Mouse (Mus musculus): Measurements from ENCODE around the gene Ldha.
"Not testable (repeated sequence)": the region's sequence is repeated elsewhere in the genome, so short reads cannot be mapped to it uniquely, and the experiment has no call there.

Ldha gene

GRCm38 (mm10) chr7:46881941-46882340 lies 40.7 kb downstream of the Ldha start:
- not testable (repeated sequence) for DNase-seq (ENCODE audit: low read depth)

- no peak for DNase-seq (ENCODE audit: low read depth)
These were observed 42.0 kb downstream of the Ldha start for GRCm38 (mm10) chr7:46883304-46883703.

GRCm38 (mm10) chr7:46895511-46895910 lies 54.2 kb downstream of the Ldha start:
- no peak for DNase-seq (ENCODE audit: low read depth)

GRCm38 (mm10) chr7:46899343-46899742 lies 58.1 kb downstream of the Ldha start:
- peak; percentile 66 for DNase-seq (ENCODE audit: low read depth)
